ENCODE assay signal across 25 mouse cellular contexts in the genomic region with DNA sequence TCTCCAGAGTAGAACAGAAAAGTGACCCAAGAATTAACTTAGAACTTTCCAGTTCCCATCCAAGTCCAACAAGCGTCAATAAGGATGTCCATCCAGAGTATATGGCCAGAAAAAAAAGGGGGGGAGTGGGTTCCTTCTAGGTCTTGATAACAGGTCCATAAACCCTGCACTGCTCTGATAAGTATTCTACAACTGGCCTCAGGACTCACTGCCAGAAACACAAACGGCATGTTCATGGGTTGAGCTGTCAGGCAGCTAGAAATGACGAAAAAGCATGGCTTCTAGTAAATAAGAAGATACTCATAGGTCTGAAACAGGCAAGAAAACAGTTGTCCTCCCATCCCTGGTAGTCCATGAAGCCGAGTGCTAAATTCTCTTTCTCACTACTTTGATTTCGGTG. TPM values are rescaled to one million over a fixed set of nuclear protein-coding genes. Genes with fewer than 3 reads are reported as not detected.
DNase-seq lines count a peak whose midpoint lies in the region; ATAC-seq lines count a peak whose summit lies in the region.
"Had no signal": no experiment of that assay in that cellular context is flagged by ENCODE, and none has a peak within 500 bp of the region (broad histone marks: within the 10 kb centered on the region; RNA-seq: fewer than 3 reads in every experiment).

No protein-coding gene starts in this region.

- H3K4me1 ChIP-seq in heart, embryonic 15.5 days (replicated peaks): peaks cover 6% of the 10 kb centered on the region
- peaks cover 41% of the 10 kb centered on the region for H3K4me1 ChIP-seq in liver, embryonic 13.5 days (replicated peaks)
- H3K4me1 ChIP-seq in midbrain, embryonic 11.5 days (ENCODE audit: control insufficient read depth, insufficient read depth, low read length): no peaks in the 10 kb centered on the region
- 0 out of 2 replicates have a peak, but pooled peaks cover 5% of the 10 kb centered on the region for H3K4me1 ChIP-seq in forebrain, embryonic 11.5 days (replicated peaks; ENCODE audit: control insufficient read depth, insufficient read depth, low read length)
- H3K4me1 ChIP-seq: embryonic facial prominence, embryonic 12.5 days; hindbrain, embryonic 13.5 days; midbrain, embryonic 13.5 days; neural tube, embryonic 13.5 days had no signal

- H3K27me3 ChIP-seq in heart, embryonic 15.5 days: no peaks in the 10 kb centered on the region
- no peaks in the 10 kb centered on the region for H3K27me3 ChIP-seq in liver, embryonic 13.5 days
- H3K27me3 ChIP-seq in midbrain, embryonic 11.5 days (ENCODE audit: control insufficient read depth, insufficient read depth, low read length): no peaks in the 10 kb centered on the region
- H3K27me3 ChIP-seq in forebrain, embryonic 11.5 days (ENCODE audit: control insufficient read depth, insufficient read depth, low read length): no peaks in the 10 kb centered on the region
- H3K27me3 ChIP-seq: embryonic facial prominence, embryonic 12.5 days; hindbrain, embryonic 13.5 days; midbrain, embryonic 13.5 days; neural tube, embryonic 13.5 days had no signal

- intact Hi-C loops in heart, postnatal 36 days (cut with DNase I): no loop called here

- no peak overlapping the region for H3K9ac ChIP-seq in heart, embryonic 15.5 days
- H3K9ac ChIP-seq in liver, embryonic 13.5 days: no peak overlapping the region
- H3K9ac ChIP-seq in midbrain, embryonic 11.5 days (ENCODE audit: low read length): no peak overlapping the region
- H3K9ac ChIP-seq in forebrain, embryonic 11.5 days (ENCODE audit: low read length): no peak overlapping the region
- H3K9ac ChIP-seq: embryonic facial prominence, embryonic 12.5 days; hindbrain, embryonic 13.5 days; lung, embryonic 14.5 days; midbrain, embryonic 13.5 days; neural tube, embryonic 13.5 days had no signal

- H3K27ac ChIP-seq in heart, embryonic 15.5 days: no peak overlapping the region
- peak overlapping the region; percentile 68 for H3K27ac ChIP-seq in liver, embryonic 13.5 days
- no peak overlapping the region for H3K27ac ChIP-seq in midbrain, embryonic 11.5 days (ENCODE audit: low read depth, low read length)
- no peak overlapping the region for H3K27ac ChIP-seq in forebrain, embryonic 11.5 days (ENCODE audit: low read depth, low read length)
- H3K27ac ChIP-seq: embryonic facial prominence, embryonic 12.5 days; forebrain, embryonic 10.5 days; hindbrain, embryonic 13.5 days; layer of hippocampus, adult 2 months; midbrain, embryonic 13.5 days; neural tube, embryonic 13.5 days had no signal

- H3K4me2 ChIP-seq in heart, embryonic 15.5 days: 0 out of 2 replicates have a peak overlapping the region, but pooled peaks have one; percentile 5
- peak overlapping the region; percentile 59 for H3K4me2 ChIP-seq in liver, embryonic 13.5 days
- H3K4me2 ChIP-seq in midbrain, embryonic 11.5 days: no peak overlapping the region
- no peak overlapping the region for H3K4me2 ChIP-seq in forebrain, embryonic 11.5 days (ENCODE audit: low read depth, low read length, severe bottlenecking)
- H3K4me2 ChIP-seq: embryonic facial prominence, embryonic 12.5 days; hindbrain, embryonic 13.5 days; lung, embryonic 14.5 days; midbrain, embryonic 13.5 days; neural tube, embryonic 13.5 days had no signal

- H3K9me3 ChIP-seq in heart, embryonic 15.5 days (replicated peaks): no peaks in the 10 kb centered on the region
- H3K9me3 ChIP-seq in liver, embryonic 13.5 days (replicated peaks): no peaks in the 10 kb centered on the region
- no peaks in the 10 kb centered on the region for H3K9me3 ChIP-seq in midbrain, embryonic 11.5 days (ENCODE audit: control insufficient read depth, low read length)
- no peaks in the 10 kb centered on the region for H3K9me3 ChIP-seq in forebrain, embryonic 11.5 days (ENCODE audit: control insufficient read depth, low read length)
- H3K9me3 ChIP-seq: embryonic facial prominence, embryonic 12.5 days; forebrain, embryonic 10.5 days; hindbrain, embryonic 13.5 days; midbrain, embryonic 13.5 days; neural tube, embryonic 13.5 days had no signal

- H3K36me3 ChIP-seq in heart, embryonic 15.5 days: no peaks in the 10 kb centered on the region
- H3K36me3 ChIP-seq in liver, embryonic 13.5 days: no peaks in the 10 kb centered on the region
- no peaks in the 10 kb centered on the region for H3K36me3 ChIP-seq in midbrain, embryonic 11.5 days (ENCODE audit: control insufficient read depth, insufficient read depth, low read length)
- H3K36me3 ChIP-seq in forebrain, embryonic 11.5 days (ENCODE audit: control insufficient read depth, insufficient read depth, low read length): no peaks in the 10 kb centered on the region
- H3K36me3 ChIP-seq: embryonic facial prominence, embryonic 12.5 days; hindbrain, embryonic 13.5 days; midbrain, embryonic 13.5 days; neural tube, embryonic 13.5 days had no signal

- ATAC-seq in heart, embryonic 15.5 days (replicated peaks; ENCODE audit: insufficient number of reproducible peaks, insufficient read depth, low FRiP score, low read depth): no peak
- peak; percentile 81 for ATAC-seq in liver, embryonic 13.5 days (ENCODE audit: low read depth)
- peak; percentile 60 for ATAC-seq in megakaryocyte progenitor cell, adult 5-6 weeks (replicated peaks; ENCODE audit: poor library complexity)
- no peak for ATAC-seq in midbrain, embryonic 11.5 days (ENCODE audit: low FRiP score)
- ATAC-seq in forebrain, embryonic 11.5 days (replicated peaks; ENCODE audit: low FRiP score): no peak
- ATAC-seq: forebrain, embryonic 16.5 days; intestine, embryonic 16.5 days; midbrain, embryonic 13.5 days had no signal

- 63% methylated on average over 5 of the region's 5 CpGs for WGBS in heart, embryonic 15.5 days
- WGBS in liver, embryonic 13.5 days (ENCODE audit: insufficient replicate concordance): 51% methylated on average over 5 of the region's 5 CpGs
- whole genome bisulfite sequencing in midbrain, embryonic 11.5 days: 90% methylated on average over 5 of the region's 5 CpGs
- WGBS in forebrain, embryonic 11.5 days: 91% methylated on average over 5 of the region's 5 CpGs

- H3K4me3 ChIP-seq in heart, embryonic 15.5 days: no peak overlapping the region
- H3K4me3 ChIP-seq in liver, embryonic 13.5 days (replicated peaks): 0 out of 2 replicates have a peak overlapping the region, but pooled peaks have one; percentile 8
- no peak overlapping the region for H3K4me3 ChIP-seq in midbrain, embryonic 11.5 days (ENCODE audit: low read depth, low read length)
- no peak overlapping the region for H3K4me3 ChIP-seq in forebrain, embryonic 11.5 days (ENCODE audit: low read depth, low read length)
- H3K4me3 ChIP-seq: embryonic facial prominence, embryonic 12.5 days; forebrain, embryonic 10.5 days; hindbrain, embryonic 13.5 days; layer of hippocampus, adult 2 months; midbrain, embryonic 13.5 days; neural tube, embryonic 13.5 days had no signal

- no peak for DNase-seq in heart, postnatal 36 days
- peak; percentile 13 for DNase-seq in liver
- DNase-seq in liver, embryonic 13.5 days: no peak
- no peak for DNase-seq in midbrain, embryonic 11.5 days (ENCODE audit: low spot score, missing footprints)
- no peak for DNase-seq in forebrain, embryonic 11.5 days (ENCODE audit: low spot score)
- DNase-seq: adrenal gland, adult 8-10 months; B cell, adult 2 months; cerebellum, adult 8-10 months; cerebellum, postnatal 25 days; embryo, embryonic 11 days; left cerebral cortex, postnatal 4 days; lung, embryonic 14.5 days; lung, postnatal 14 days; thymus, adult 2 months; thymus, postnatal 4 days had no signal

RNA-seq across cellular contexts. Expression of a gene that starts 13.5 kb away (rescaled TPM):
- polyA plus RNA-seq in heart, embryonic 15.5 days (2015; fragmentation: Nextera tagmentation; extraction: Ambion mirVana): 46.2 and 46.5 TPM in 2 replicates
- 10 to 100 TPM; 38.4 to 42.0 TPM for total RNA-seq in heart, postnatal 36 days (2021)
- 5.1 and 5.9 TPM in 2 replicates for polyA plus RNA-seq in liver, embryonic 13.5 days (2015; fragmentation: Nextera tagmentation; extraction: Ambion mirVana)
- 1.7 and 2.0 TPM in 2 replicates for total RNA-seq in megakaryocyte progenitor cell, adult 5-6 weeks (2015)
- total RNA-seq in megakaryocyte progenitor cell, adult 5-6 weeks (2017): 0.30 and 0.33 TPM in 2 replicates
- 23.1 and 24.0 TPM in 2 replicates for polyA plus RNA-seq in midbrain, embryonic 11.5 days (2014; fragmentation: Nextera tagmentation; extraction: Ambion mirVana)
- polyA plus RNA-seq in forebrain, embryonic 11.5 days (2014; fragmentation: Nextera tagmentation; extraction: Ambion mirVana): 80.9 and 81.2 TPM in 2 replicates

Comparison
In these comparisons a context has a peak if more than half of its experiments do, and no peak if none do; other contexts are left out.
1. ATAC-seq: peak in liver, embryonic 13.5 days (single experiment) and megakaryocyte progenitor cell, adult 5-6 weeks (single experiment); none in heart, embryonic 15.5 days (single experiment), midbrain, embryonic 11.5 days (single experiment) and forebrain, embryonic 11.5 days (single experiment).
2. H3K4me2 ChIP-seq: peak in heart, embryonic 15.5 days (single experiment) and liver, embryonic 13.5 days (single experiment); none in midbrain, embryonic 11.5 days (single experiment) and forebrain, embryonic 11.5 days (single experiment).